Mouse (Mus musculus) T-helper 1 cell (primary cell): ENCODE results near the gene Myom1.

ENCODE experiments used
- in situ Hi-C: fragments of 300-600 bp; cut with MboI, MseI; formaldehyde crosslinking; loops from one replicate; pipeline ENCODE4 v1.15.1; 2025; ENCODE audit warnings: high pct_unique_total_duplicates

Gene Myom1

GRCm38 (mm10) chr17:71053134-71053708, 50.8 kb downstream of the Myom1 start:
- in situ Hi-C loops, result no loop called here

- in situ Hi-C loops, result no loop called here
These were observed 52.9 kb downstream of the Myom1 start for GRCm38 (mm10) chr17:71055203-71055894.

- in situ Hi-C loops, result no loop called here
These were observed 54.0 kb downstream of the Myom1 start for GRCm38 (mm10) chr17:71056405-71056804.

- in situ Hi-C loops, result no loop called here
These were observed 55.3 kb downstream of the Myom1 start for GRCm38 (mm10) chr17:71057758-71058157.

DNA sequence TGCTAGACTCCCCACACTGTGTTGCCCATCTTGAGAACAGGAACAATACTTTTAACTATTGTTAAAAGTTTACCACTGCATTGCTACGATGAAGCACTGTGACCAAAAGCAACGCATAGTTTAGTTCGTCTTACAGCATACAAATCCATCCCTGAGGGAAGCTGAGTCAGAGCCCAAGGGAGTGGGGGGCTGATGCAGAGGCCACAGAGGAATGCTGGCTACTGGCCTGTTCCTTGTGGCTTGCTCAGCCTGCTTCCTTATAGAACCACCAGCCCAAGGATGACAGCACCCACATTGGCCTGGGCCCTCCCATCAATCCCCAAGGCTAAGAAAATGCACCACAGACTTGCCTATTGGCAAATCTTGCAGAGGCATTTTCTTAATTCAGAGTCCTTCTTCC, 56.8 kb downstream of the Myom1 start:
- in situ Hi-C loops, result no loop called here

- in situ Hi-C loops, result loop anchor here (10.0 kb wide), 1 partner anchor 803 kb away; no protein-coding TSS in a partner anchor
These were observed 59.7 kb downstream of the Myom1 start for GRCm38 (mm10) chr17:71062049-71062560.

DNA sequence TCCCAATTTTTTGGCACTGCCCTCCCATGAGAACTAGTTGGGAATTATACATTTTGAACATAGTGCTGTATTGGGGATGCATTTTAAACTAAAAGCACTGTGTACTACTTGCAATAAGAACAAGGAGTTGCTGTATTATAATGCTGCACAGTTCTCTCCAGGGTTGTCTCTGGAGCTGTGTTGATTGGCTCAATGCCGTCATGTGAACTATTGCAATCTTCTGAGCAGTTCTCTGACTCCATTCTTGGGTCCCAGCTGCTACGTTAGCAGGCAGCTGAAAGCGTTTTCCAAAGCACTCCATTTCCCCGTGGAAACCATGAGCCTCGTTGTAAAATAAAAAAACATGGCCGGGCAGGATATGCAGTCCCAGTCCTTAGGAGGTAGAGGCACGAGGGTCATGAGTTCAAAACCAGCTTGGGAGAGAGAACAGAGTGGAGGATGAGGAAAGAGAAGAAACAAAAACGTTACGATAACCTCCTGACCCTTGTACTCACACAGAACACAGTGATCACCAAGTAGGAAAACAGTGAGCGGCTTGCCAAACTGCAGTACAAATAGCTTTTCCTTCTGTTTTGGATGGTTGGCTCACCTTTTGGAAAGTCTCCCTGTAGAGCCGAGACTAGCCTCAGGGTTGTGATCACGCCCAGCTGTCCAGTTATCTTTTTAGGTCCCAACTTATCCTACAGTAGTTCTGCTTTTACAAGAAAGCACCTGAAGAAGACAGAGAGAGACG, 60.6 kb downstream of the Myom1 start:
- in situ Hi-C loops, result loop anchor here (10.0 kb wide), 1 partner anchor 802 kb away; no protein-coding TSS in a partner anchor

DNA sequence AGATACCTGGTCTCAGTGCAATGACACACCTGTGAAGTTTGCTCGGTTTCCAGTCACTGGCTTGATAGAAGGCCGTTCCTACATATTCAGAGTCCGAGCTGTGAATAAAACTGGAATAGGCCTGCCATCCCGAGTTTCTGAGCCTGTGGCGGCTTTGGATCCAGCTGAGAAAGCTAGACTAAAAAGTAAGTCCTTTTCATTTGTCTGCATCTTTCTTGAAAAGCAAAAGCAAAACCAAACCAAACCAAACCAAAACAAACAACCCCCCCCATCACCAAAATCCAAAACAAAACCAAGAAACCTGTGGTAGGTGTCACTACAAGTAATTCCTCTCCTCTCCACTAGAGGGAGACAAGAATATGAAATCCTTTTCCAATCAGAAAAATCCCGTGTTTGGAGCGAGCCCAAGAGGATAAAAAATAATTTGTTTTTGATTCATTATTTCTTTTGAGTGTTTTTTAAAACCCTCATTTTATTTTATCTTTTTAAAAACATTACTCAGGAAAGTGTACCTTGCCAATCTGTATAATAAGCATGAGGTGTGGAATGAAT, 62.1 kb downstream of the Myom1 start:
- in situ Hi-C loops, result loop anchor here (10.0 kb wide), 1 partner anchor 800 kb away; no protein-coding TSS in a partner anchor

DNA sequence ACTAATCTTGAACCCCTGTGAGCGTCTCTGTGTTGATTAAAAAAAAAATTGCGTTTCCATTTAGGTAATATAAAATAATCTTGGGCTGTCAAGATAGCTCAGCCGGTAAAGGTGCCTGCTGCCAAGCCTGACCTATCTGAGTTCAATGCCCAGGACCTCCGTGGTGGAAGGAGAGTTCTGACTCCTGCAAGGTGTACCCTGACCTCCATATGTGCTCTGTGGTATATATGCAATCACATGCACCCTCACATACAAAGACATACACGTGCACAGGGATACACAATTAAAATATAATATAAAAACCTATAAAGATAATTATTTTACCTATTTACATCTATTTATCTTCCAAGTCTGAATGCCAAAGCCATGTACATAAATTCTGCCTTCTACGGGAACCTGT, 62.7 kb downstream of the Myom1 start:
- in situ Hi-C loops, result loop anchor here (10.0 kb wide), 1 partner anchor 800 kb away; no protein-coding TSS in a partner anchor

DNA sequence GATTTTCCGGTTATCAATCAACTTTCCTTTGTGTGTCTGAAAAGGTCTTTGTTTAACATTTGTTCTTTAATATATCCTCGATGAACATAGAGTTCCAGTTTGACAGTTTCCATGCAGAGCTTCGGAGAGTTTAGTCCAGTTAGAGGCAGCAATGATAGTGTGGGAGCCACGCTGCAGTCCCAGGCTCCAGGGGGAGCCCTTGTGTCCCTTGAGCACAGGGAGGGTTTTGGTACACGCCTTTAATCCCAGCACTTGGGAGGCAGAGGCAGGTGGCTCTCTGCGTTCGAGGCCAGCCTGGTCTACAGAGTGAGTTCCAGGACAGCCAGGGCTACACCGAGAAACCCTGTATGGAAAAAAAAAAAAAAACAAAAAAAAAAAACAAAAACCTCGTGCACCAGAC, 66.7 kb downstream of the Myom1 start:
- in situ Hi-C loops, result loop anchor here (10.0 kb wide), 1 partner anchor 796 kb away; no protein-coding TSS in a partner anchor

GRCm38 (mm10) chr17:71071958-71072357, 69.5 kb downstream of the Myom1 start:
- in situ Hi-C loops, result no loop called here

DNA sequence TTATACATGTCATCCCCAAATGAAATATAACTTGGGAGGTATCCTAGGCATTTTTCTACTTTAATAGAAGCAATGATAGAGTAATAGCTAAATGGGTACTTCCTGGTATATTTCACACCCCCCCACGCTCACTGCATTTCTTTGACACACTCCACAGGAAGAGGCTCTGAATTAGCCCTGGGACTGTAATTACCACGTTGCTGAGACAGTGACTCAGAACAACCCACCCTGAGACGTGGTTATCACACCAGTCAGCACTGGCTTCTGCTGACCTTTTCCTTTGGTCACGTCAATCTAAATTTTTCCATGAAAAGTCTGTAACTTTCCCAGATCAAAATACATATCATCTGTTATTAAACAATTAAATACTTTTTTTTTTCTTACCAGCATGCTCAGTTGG, 72.0 kb downstream of the Myom1 start:
- in situ Hi-C loops, result no loop called here

GRCm38 (mm10) chr17:71081986-71082385, 79.6 kb downstream of the Myom1 start:
- in situ Hi-C loops, result no loop called here

DNA sequence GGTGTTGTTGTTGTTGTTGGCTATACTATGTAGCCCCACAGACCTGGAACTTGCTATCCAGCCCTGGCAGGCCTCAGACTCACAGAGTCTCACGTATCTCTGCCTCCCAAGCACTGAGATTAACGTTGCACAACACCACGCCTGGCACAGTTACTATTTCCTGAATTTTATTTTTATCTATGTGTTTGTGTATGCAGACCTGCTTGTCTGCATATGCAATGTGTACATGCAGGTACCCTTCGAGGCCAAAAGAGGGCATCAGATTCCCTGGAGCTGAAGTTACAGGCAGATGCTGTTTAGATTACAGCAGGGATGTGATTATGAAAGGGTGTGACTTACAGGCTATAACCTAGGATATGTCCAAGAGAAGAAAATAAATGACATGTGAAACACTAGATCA, 84.5 kb downstream of the Myom1 start:
- in situ Hi-C loops, result no loop called here

DNA sequence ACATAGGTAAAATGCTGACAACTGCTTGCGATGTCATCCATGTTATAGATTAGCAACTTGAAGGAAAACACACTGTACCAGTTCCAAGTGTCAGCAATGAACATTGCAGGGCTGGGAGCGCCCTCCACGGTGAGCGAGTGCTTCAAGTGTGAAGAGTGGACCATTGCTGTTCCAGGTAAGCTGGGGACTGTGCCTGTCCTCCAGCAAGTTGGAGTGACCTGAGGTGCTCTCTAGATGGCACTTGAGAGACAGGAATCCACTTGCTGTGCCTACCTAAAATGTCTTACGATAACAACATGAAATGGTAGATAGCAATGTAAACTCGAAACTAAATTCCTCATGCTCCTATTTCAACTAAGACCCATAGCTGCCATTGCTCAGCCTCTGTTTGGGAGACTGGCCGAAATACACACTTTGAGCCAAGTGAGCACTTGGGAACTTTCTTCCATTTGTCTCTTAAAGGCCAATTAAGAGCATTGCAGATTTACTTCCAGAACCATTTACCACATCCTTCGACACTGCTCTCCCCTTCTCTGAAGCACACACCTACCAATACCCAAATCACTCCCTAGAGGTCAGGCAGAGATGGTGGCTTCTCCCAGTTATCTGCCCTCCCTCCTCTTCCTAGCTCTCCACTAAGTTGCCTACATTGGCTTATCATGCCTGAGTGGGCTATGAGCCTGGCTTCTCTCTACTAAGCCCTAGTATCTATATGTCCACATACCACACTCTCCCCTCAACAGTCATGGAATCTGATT, 85.1 kb downstream of the Myom1 start:
- in situ Hi-C loops, result no loop called here

- in situ Hi-C loops, result no loop called here
These were observed 85.7 kb downstream of the Myom1 start for GRCm38 (mm10) chr17:71088154-71088521.

GRCm38 (mm10) chr17:71088991-71089434, 86.6 kb downstream of the Myom1 start:
- in situ Hi-C loops, result no loop called here

DNA sequence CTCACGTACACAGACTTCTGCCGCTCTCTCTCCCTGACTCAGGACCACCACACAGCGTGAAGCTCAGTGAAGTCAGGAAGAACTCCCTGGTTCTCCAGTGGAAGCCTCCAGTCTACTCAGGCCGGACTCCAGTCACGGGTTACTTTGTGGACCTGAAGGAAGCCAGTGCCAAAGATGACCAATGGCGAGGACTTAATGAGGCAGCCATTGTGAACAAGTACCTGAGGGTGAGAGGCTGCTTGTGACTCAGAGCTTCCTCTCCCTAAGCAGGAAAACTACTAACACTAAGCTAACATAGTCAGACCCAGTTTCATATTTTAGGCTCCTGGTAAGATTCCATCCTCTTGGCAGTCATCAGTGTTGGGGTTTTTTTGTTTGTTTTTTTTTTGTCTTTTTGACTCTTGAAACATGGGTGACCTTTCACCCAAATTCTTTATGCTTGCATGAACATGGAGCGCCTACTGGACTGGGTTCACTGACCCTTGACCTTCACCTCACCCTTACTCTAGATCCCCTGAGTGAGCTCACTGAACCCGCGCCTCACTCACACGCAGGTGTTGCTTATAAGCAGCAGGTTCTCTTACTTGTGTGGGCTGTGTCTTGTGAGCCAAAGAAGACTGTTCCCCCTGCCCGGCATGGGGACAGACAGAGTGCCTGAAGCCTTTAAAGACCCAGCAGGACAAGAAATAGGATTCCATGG, 87.5 kb downstream of the Myom1 start:
- in situ Hi-C loops, result no loop called here

- in situ Hi-C loops, result no loop called here
These were observed 88.6 kb downstream of the Myom1 start for GRCm38 (mm10) chr17:71091024-71091423.

GRCm38 (mm10) chr17:71092341-71092740, 89.9 kb downstream of the Myom1 start:
- in situ Hi-C loops, result no loop called here

- in situ Hi-C loops, result no loop called here
These were observed 91.4 kb downstream of the Myom1 start for GRCm38 (mm10) chr17:71093793-71094192.
